Mouse (Mus musculus) MEL (cell line): ENCODE results near the gene Cnot2.

Source experiments
- CTCF ChIP-seq, 3 experiments: IDR thresholded peaks in 2 of 3; conservative IDR thresholded peaks in 1 of 3; 2 replicates each; pipeline ENCODE4 v1.5.1; 2011 to 2012; ENCODE audit warnings: low read length in 3 of 3, low read depth in 2 of 3, mild to moderate bottlenecking in 2 of 3, improper control_type of control experiment in 1 of 3, inconsistent platforms in 1 of 3, mixed read lengths in 1 of 3, moderate library complexity in 1 of 3; ENCODE audit not compliant: control insufficient read depth in 1 of 3, insufficient read depth in 1 of 3, poor library complexity in 1 of 3, severe bottlenecking in 1 of 3
- MEF2A ChIP-seq: IDR thresholded peaks from 2 replicates; pipeline ENCODE4 v1.6.1; 2014; ENCODE audit warnings: low read depth, mild to moderate bottlenecking, inconsistent platforms, low read length, improper control_type of control experiment; ENCODE audit not compliant: poor library complexity, insufficient replicate concordance, severe bottlenecking; ENCODE audit errors: extremely low read depth
- MXI1 ChIP-seq: IDR thresholded peaks from 2 replicates; pipeline ENCODE4 v1.6.1; 2011; ENCODE audit warnings: mild to moderate bottlenecking, low read depth, low read length, improper control_type of control experiment
- POLR2A ChIP-seq, 2 experiments: IDR thresholded peaks; 2 replicates each; pipeline ENCODE4 v1.6.1; 2011 to 2012; ENCODE audit warnings: low read length in 2 of 2, mild to moderate bottlenecking in 2 of 2, control low read depth in 1 of 2, improper control_type of control experiment in 1 of 2, low read depth in 1 of 2, moderate library complexity in 1 of 2; ENCODE audit not compliant: control insufficient read depth in 1 of 2, insufficient read depth in 1 of 2, poor library complexity in 1 of 2
- TAL1 ChIP-seq: IDR thresholded peaks from 2 replicates; pipeline ENCODE4 v1.6.1; 2012; ENCODE audit warnings: mild to moderate bottlenecking, inconsistent platforms, low read length, moderate library complexity, mixed read lengths
- USF2 ChIP-seq, 2 experiments: IDR thresholded peaks; 2 replicates each; pipeline ENCODE4 v1.6.1; 2011 to 2012; ENCODE audit warnings: improper control_type of control experiment in 2 of 2, low read length in 2 of 2, borderline replicate concordance in 1 of 2, inconsistent platforms in 1 of 2, low read depth in 1 of 2, mild to moderate bottlenecking in 1 of 2; ENCODE audit not compliant: insufficient read depth in 1 of 2

GRCm38 (mm10) chr10:116604081-116604904 lies 23.0 kb upstream of the Cnot2 start:
- no peak for TF ChIP-seq POLR2A (IDR thresholded peaks at IDR 0.05; ENCODE audit: control insufficient read depth in 1 of 2, insufficient read depth in 1 of 2, low read depth in 1 of 2, low read length in 2 of 2, poor library complexity in 1 of 2)
- TF ChIP-seq MEF2A = no peak
- no peak for TF ChIP-seq CTCF (IDR thresholded peaks at IDR 0.05 in 2 of 3, conservative IDR thresholded peaks at IDR 0.05 in 1 of 3; ENCODE audit: control insufficient read depth in 1 of 3, insufficient read depth in 1 of 3, low read depth in 2 of 3, low read length in 3 of 3, poor library complexity in 1 of 3, severe bottlenecking in 1 of 3)
- TF ChIP-seq TAL1 = no peak
- TF ChIP-seq USF2 (IDR thresholded peaks at IDR 0.05; ENCODE audit: borderline replicate concordance in 1 of 2, insufficient read depth in 1 of 2, low read depth in 1 of 2, low read length in 2 of 2) = no peak
- no peak for TF ChIP-seq MXI1
